Mouse (Mus musculus): Measurements from ENCODE around the gene Otoa.

DNA sequence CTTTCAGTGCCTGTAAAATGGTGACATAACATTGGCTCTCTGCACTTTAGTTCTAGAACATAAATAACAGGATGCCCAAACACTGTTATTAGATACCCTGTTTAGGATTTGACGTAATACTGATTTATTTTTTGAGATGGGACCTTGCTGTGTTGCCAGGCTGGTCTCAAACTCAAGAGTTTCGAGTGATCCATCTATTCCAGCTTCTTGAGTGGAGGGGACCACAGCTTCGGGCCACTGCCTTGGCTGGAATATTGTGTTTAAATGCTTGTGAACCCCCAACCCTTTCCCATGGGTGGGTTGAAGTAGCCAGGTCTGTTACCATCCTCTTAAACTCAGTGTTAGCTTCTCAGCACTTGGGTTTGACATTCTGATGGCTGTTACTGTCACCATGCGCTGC lies at the start of gene Otoa:
- TF ChIP-seq CTCF (IDR thresholded peaks at IDR 0.05; ENCODE audit: borderline replicate concordance, control insufficient read depth, extremely low read depth, insufficient read depth, low read length, poor library complexity) (no peak), POLR2A (IDR thresholded peaks at IDR 0.05; ENCODE audit: control insufficient read depth, extremely low read depth, insufficient read depth, low read length, poor library complexity) (no peak)
